8 mouse cellular contexts compared by ENCODE assay signal in the genomic region with DNA sequence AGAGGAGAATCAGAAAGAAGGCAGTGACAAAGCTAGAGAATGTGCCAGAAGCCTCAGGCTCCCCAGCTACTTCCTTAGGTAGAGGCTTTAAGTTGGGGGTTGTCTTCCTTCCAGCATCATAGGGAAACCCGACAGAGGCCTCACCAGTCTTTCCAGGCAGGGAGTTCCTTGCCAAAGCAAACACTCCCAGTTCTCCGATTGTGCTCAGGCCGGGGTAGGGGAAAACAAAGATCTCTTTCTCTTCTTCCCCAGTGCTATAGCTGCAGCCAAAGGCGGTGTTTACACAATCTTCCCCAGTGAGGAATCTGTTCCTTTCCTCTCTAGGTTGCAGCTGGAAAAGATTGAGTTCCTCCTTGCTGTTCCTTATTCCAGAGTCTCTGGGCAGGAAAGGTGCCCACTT. TPM values are rescaled to one million over a fixed set of nuclear protein-coding genes. Genes with fewer than 3 reads are reported as not detected.
DNase-seq lines count a peak whose midpoint lies in the region; ATAC-seq and TF ChIP-seq lines count a peak whose summit lies in the region.

No protein-coding gene starts in this region.

- peak overlapping the region; percentile 58 for H3K9ac ChIP-seq in heart, embryonic 13.5 days
- H3K9ac ChIP-seq in liver, embryonic 12.5 days: no peak overlapping the region
- no peak overlapping the region for H3K9ac ChIP-seq in stomach, embryonic 15.5 days

- peak overlapping the region; percentile 65 for H3K4me3 ChIP-seq in gastrocnemius, adult 2 months
- H3K4me3 ChIP-seq in heart, embryonic 13.5 days: no peak overlapping the region
- no peak overlapping the region for H3K4me3 ChIP-seq in liver, embryonic 12.5 days
- H3K4me3 ChIP-seq in stomach, embryonic 15.5 days (replicated peaks): no peak overlapping the region

- TF ChIP-seq POLR2A in brain, embryonic 14.5 days (IDR thresholded peaks at IDR 0.05; ENCODE audit: borderline replicate concordance, extremely low read depth, insufficient read depth, insufficient read length, poor library complexity, severe bottlenecking): no peak

- WGBS in heart, embryonic 13.5 days: 28% methylated on average over 4 of the region's 4 CpGs
- 51% methylated on average over 4 of the region's 4 CpGs for WGBS in liver, embryonic 12.5 days (ENCODE audit: insufficient replicate concordance)
- WGBS in stomach, embryonic 15.5 days: 4% methylated on average over 4 of the region's 4 CpGs

- H3K9me3 ChIP-seq in heart, embryonic 13.5 days: no peaks in the 10 kb centered on the region
- no peaks in the 10 kb centered on the region for H3K9me3 ChIP-seq in liver, embryonic 12.5 days (replicated peaks)
- no peaks in the 10 kb centered on the region for H3K9me3 ChIP-seq in stomach, embryonic 15.5 days

- TF ChIP-seq CTCF in gastrocnemius, adult 2 months (IDR thresholded peaks at IDR 0.05): no peak
- no peak for TF ChIP-seq CTCF in brain, embryonic 14.5 days (IDR thresholded peaks at IDR 0.05; ENCODE audit: borderline replicate concordance, extremely low read depth, insufficient read depth, insufficient read length)

- intact Hi-C loops in gastrocnemius, adult 2 months (cut with DNase I): loop anchor here (2.0 kb wide), 1 partner anchor 32 kb away; a partner anchor contains a TSS

- peak; percentile 43 for DNase-seq in gastrocnemius, adult 2 months
- no peak for DNase-seq in gastrocnemius, postnatal 25 days
- peak; percentile 80 for DNase-seq in brain, embryonic 14.5 days (ENCODE audit: low read depth)
- DNase-seq in spleen, postnatal 14 days (ENCODE audit: low spot score in 2 of 2): no peak
- DNase-seq in left cerebral cortex, adult 8-10 months (ENCODE audit: low spot score in 2 of 2): no peak

- peaks cover 43% of the 10 kb centered on the region for H3K4me1 ChIP-seq in heart, embryonic 13.5 days
- peaks cover 8% of the 10 kb centered on the region; the same call in 1 of the 2 replicates for H3K4me1 ChIP-seq in liver, embryonic 12.5 days
- H3K4me1 ChIP-seq in stomach, embryonic 15.5 days: peaks cover 20% of the 10 kb centered on the region

- H3K27me3 ChIP-seq in heart, embryonic 13.5 days (replicated peaks): no peaks in the 10 kb centered on the region
- H3K27me3 ChIP-seq in liver, embryonic 12.5 days (replicated peaks): no peaks in the 10 kb centered on the region
- no peaks in the 10 kb centered on the region for H3K27me3 ChIP-seq in stomach, embryonic 15.5 days (replicated peaks)

- H3K36me3 ChIP-seq in heart, embryonic 13.5 days: peaks cover 22% of the 10 kb centered on the region
- peaks cover 22% of the 10 kb centered on the region for H3K36me3 ChIP-seq in liver, embryonic 12.5 days
- no peaks in the 10 kb centered on the region for H3K36me3 ChIP-seq in stomach, embryonic 15.5 days

- peak overlapping the region; percentile 90 for H3K27ac ChIP-seq in gastrocnemius, adult 2 months
- peak overlapping the region; percentile 95 for H3K27ac ChIP-seq in heart, embryonic 13.5 days (replicated peaks)
- H3K27ac ChIP-seq in liver, embryonic 12.5 days: 0 out of 2 replicates have a peak overlapping the region, but pooled peaks have one; percentile 20
- H3K27ac ChIP-seq in stomach, embryonic 15.5 days: peak overlapping the region; percentile 96

- ATAC-seq in heart, embryonic 13.5 days (ENCODE audit: extremely low read depth, insufficient number of reproducible peaks, low FRiP score, low TSS enrichment): peak; percentile 63; the same call in 1 of the 2 replicates
- ATAC-seq in liver, embryonic 12.5 days: no peak
- ATAC-seq in stomach, embryonic 15.5 days (ENCODE audit: insufficient read depth, low FRiP score, low read depth): peak; percentile 87

- H3K4me2 ChIP-seq in heart, embryonic 13.5 days: peak overlapping the region; percentile 32
- no peak overlapping the region for H3K4me2 ChIP-seq in liver, embryonic 12.5 days
- peak overlapping the region; percentile 29; the same call in 1 of the 2 replicates for H3K4me2 ChIP-seq in stomach, embryonic 15.5 days

RNA-seq across cellular contexts. Expression of a gene that starts 15.5 kb away (rescaled TPM):
- total RNA-seq in gastrocnemius, adult 2 months (2021): 10 to 100 TPM; 25.6 to 33.1 TPM
- 10 to 100 TPM; 28.6 to 29.3 TPM for total RNA-seq in gastrocnemius, postnatal 25 days (2021)
- polyA plus RNA-seq in brain, embryonic 14.5 days (2012; rRNA removed): 462 and 655 TPM in 2 replicates
- polyA plus RNA-seq in heart, embryonic 13.5 days (2015; fragmentation: Nextera tagmentation; extraction: Ambion mirVana): 72.3 and 73.9 TPM in 2 replicates
- 39.6 and 42.2 TPM in 2 replicates for polyA plus RNA-seq in liver, embryonic 12.5 days (2016; fragmentation: Nextera tagmentation; extraction: Ambion mirVana)
- 57.1 and 63.3 TPM in 2 replicates for polyA plus RNA-seq in stomach, embryonic 15.5 days (2015; fragmentation: Nextera tagmentation; extraction: Ambion mirVana)
- total RNA-seq in left cerebral cortex, adult 8-10 months (2022): 10 to 100 TPM in 3 of 4 experiments, 1 to 10 TPM in 1; 8.4 to 19.1 (median 13.2) TPM

RNA-seq across cellular contexts. Expression of a gene that starts 31.4 kb away (rescaled TPM):
- total RNA-seq in gastrocnemius, adult 2 months (2021): 10 to 100 TPM; 60.2 to 62.5 TPM
- 10 to 100 TPM; 41.6 to 51.6 TPM for total RNA-seq in gastrocnemius, postnatal 25 days (2021)
- polyA plus RNA-seq in brain, embryonic 14.5 days (2012; rRNA removed): 42.5 and 48.8 TPM in 2 replicates
- 25.1 and 30.0 TPM in 2 replicates for polyA plus RNA-seq in heart, embryonic 13.5 days (2015; fragmentation: Nextera tagmentation; extraction: Ambion mirVana)
- polyA plus RNA-seq in liver, embryonic 12.5 days (2016; fragmentation: Nextera tagmentation; extraction: Ambion mirVana): 11.5 and 14.3 TPM in 2 replicates
- polyA plus RNA-seq in stomach, embryonic 15.5 days (2015; fragmentation: Nextera tagmentation; extraction: Ambion mirVana): 35.2 and 36.5 TPM in 2 replicates
- 10 to 100 TPM; 40.8 to 44.8 (median 42.6) TPM for total RNA-seq in left cerebral cortex, adult 8-10 months (2022)

RNA-seq across cellular contexts. Expression of a gene that starts 31.8 kb away (rescaled TPM):
- 1 to 10 TPM in 1 of 2 experiments, not detected in 1; 1.8 TPM for total RNA-seq in gastrocnemius, adult 2 months (2021)
- total RNA-seq in gastrocnemius, postnatal 25 days (2021): 1 to 10 TPM in 1 of 2 experiments, not detected in 1; 1.0 TPM
- polyA plus RNA-seq in brain, embryonic 14.5 days (2012; rRNA removed): not detected in 2 replicates
- 0.41 TPM in 1 of 2 replicates, not detected in the other for polyA plus RNA-seq in heart, embryonic 13.5 days (2015; fragmentation: Nextera tagmentation; extraction: Ambion mirVana)
- not detected in 2 replicates for polyA plus RNA-seq in liver, embryonic 12.5 days (2016; fragmentation: Nextera tagmentation; extraction: Ambion mirVana)
- 0.28 TPM in 1 of 2 replicates, not detected in the other for polyA plus RNA-seq in stomach, embryonic 15.5 days (2015; fragmentation: Nextera tagmentation; extraction: Ambion mirVana)
- total RNA-seq in left cerebral cortex, adult 8-10 months (2022): under 1 TPM in 1 of 4 experiments, not detected in 3; 0.91 TPM

Comparison
In these comparisons a context has a peak if more than half of its experiments do, and no peak if none do; other contexts are left out.
1. DNase-seq: peak in gastrocnemius, adult 2 months (single experiment) and brain, embryonic 14.5 days (single experiment); none in gastrocnemius, postnatal 25 days (single experiment), spleen, postnatal 14 days (0 of 2) and left cerebral cortex, adult 8-10 months (0 of 2).
2. H3K27ac ChIP-seq: peak in every context shown above with its lines; median percentile 96 in stomach, embryonic 15.5 days; 95 in heart, embryonic 13.5 days; 90 in gastrocnemius, adult 2 months; 20 in liver, embryonic 12.5 days.